Mouse (Mus musculus) cerebellum, adult (tissue): Measurements from ENCODE around the gene Gm10717.
"Not testable (repeated sequence)": the region's sequence is repeated elsewhere in the genome, so short reads cannot be mapped to it uniquely, and the experiment has no call there.

Source experiments
- ATAC-seq: cut with Nextera tagmentation; 2 replicates; pipeline ENCODE4 v1.9.2; 2017; ENCODE audit warnings: mild to moderate bottlenecking, moderate library complexity, mixed read lengths; ENCODE audit not compliant: insufficient number of reproducible peaks, low FRiP score, low TSS enrichment

Gene Gm10717

DNA sequence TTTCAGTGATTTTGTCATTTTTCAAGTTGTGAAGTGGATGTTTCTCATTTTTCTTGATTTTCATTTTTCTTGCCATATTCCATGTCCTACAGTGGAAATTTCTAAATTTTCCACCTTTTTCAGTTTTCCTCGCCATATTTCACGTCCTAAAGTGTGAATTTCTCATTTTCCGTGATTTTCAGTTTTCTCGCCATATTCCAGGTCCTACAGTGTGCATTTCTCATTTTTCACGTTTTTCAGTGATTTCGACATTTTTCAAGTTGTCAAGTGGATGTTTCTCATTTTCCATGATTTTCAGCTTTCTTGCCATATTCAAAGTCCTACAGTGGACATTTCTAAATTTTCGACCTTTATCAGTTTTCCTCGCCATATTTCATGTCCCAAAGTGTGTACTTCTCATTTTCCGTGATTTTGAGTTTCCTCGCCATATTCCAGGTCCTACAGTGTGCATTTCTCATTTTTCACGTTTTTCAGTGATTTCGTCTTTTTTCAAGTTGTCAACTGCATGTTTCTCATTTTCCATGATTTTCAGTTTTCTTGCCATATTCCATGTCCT is at the start of gene Gm10717:
Gene Gm10717, plus strand, starts transcription at position 506 of the 556 bp plus-strand sequence.
- ATAC-seq = not testable (repeated sequence)

DNA sequence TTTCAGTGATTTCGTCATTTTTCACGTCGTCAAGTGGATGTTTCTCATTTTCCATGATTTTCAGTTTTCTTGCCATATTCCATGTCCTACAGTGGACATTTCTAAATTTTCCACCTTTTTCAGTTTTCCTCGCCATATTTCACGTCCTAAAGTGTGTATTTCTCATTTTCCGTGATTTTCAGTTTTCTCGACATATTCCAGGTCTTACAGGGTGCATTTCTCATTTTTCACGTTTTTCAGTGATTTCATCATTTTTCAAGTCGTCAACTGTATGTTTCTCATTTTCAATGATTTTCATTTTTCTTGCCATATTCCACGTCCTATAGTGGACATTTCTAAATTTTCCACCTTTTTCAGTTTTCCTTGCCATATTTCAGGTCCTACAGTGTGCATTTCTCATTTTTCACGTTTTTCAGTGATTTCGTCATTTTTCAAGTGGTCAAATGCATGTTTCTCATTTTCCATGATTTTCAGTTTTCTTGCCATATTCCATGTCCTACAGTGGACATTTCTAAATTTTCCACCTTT is 24.7 kb upstream of the Gm10717 start, which contains the start of gene Gm10722:
Gene Gm10722, plus strand, starts transcription at position 478 of the 528 bp plus-strand sequence.
- ATAC-seq = not testable (repeated sequence)

DNA sequence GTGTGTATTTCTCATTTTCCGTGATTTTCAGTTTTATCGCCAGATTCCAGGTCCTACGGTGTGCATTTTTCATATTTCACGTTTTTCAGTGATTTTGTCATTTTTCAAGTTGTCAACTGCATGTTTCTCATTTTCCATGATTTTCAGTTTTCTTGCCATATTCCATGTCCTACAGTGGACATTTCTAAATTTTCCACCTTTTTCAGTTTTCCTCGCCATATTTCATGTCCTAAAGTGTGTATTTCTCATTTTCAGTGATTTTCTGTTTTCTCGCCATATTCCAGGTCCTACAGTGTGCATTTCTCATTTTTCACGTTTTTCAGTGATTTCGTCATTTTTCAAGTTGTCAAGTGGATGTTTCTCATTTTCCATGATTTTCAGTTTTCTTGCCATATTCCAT is 24.2 kb upstream of the Gm10717 start:
- not testable (repeated sequence) for ATAC-seq

DNA sequence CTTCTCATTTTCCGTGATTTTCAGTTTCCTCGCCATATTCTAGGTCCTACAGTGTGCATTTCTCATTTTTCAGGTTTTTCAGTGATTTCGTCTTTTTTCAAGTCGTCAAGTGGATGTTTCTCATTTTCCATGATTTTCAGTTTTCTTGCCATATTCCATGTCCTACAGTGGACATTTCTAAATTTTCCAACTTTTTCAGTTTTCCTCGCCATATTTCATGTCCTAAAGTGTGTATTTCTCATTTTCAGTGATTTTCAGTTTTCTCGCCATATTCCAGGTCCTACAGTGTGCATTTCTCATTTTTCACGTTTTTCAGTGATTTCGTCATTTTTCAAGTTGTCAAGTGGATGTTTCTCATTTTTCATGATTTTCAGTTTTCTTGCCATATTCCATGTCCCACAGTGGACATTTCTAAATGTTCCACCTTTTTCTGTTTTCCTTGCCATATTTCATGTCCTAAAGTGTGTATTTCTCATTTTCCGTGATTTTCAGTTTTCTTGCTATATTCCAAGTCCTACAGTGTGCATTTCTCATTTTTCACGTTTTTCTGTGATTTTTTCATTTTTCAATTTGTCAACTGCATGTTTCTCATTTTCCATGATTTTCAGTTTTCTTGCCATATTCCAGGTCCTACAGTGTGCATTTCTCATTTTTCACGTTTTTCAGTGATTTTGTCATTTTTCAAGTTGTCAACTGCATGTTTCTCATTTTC is 23.1 kb upstream of the Gm10717 start:
- ATAC-seq = peak; percentile 71; the same call in 1 of the 2 replicates

DNA sequence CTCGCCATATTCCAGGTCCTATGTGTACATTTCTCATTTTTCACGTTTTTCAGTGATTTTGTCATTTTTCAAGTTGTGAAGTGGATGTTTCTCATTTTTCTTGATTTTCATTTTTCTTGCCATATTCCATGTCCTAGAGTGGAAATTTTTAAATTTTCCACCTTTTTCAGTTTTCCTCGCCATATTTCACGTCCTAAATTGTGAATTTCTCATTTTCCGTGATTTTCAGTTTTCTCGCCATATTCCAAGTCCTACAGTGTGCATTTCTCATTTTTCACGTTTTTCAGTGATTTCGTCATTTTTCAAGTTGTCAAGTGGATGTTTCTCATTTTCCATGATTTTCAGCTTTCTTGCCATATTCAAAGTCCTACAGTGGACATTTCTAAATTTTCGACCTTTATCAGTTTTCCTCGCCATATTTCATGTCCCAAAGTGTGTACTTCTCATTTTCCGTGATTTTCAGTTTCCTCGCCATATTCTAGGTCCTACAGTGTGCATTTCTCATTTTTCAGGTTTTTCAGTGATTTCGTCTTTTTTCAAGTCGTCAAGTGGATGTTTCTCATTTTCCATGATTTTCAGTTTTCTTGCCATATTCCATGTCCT is 22.3 kb upstream of the Gm10717 start, which contains the start of gene Gm11168:
Gene Gm11168, plus strand, starts transcription at position 553 of the 603 bp plus-strand sequence.
- not testable (repeated sequence) for ATAC-seq

DNA sequence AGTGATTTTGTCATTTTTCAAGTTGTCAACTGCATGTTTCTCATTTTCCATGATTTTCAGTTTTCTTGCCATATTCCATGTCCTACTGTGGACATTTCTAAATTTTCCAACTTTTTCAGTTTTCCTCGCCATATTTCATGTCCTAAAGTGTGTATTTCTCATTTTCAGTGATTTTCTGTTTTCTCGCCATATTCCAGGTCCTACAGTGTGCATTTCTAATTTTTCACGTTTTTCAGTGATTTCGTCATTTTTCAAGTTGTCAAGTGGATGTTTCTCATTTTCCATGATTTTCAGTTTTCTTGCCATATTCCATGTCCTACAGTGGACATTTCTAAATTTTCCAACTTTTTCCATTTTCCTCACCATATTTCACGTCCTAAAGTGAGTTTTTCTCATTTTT is 19.0 kb upstream of the Gm10717 start:
- peak; percentile 67 for ATAC-seq

DNA sequence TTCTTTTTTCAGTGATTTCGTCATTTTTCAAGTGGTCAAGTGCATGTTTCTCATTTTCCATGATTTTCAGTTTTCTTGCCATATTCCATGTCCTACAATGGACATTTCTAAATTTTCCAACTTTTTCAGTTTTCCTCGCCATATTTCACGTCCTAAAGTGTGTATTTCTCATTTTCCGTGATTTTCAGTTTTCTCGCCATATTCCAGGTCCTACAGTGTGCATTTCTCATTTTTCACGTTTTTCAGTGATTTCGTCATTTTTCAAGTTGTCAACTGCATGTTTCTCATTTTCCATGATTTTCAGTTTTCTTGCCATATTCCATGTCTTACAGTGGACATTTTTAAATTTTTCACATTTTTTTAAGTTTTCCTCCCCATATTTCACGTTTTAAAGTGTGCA is 18.6 kb upstream of the Gm10717 start:
- not testable (repeated sequence) for ATAC-seq

DNA sequence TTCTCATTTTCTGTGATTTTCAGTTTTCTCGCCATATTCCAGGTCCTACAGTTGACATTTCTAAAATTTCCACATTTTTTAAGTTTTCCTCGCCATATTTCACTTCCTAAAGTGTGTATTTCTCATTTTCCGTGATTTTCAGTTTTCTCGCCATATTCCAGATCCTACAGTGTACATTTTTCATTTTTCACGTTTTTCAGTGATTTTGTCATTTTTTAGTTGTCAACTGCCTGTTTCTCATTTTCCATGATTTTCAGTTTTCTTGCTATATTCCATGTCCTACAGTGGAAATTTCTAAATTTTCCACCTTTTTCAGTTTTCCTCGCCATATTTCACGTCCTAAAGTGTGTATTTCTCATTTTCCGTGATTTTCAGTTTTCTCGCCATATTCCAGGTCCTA is 17.9 kb upstream of the Gm10717 start:
- 0 out of 2 replicates have a peak, but pooled peaks have one; percentile 26 for ATAC-seq

DNA sequence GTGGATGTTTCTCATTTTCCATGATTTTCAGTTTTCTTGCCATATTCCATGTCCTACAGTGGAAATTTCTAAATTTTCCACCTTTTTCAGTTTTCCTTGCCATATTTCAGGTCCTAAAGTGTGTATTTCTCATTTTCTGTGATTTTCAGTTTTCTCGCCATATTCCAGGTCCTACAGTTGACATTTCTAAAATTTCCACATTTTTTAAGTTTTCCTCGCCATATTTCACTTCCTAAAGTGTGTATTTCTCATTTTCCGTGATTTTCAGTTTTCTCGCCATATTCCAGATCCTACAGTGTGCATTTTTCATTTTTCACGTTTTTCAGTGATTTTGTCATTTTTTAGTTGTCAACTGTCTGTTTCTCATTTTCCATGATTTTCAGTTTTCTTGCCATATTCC is 15.9 kb upstream of the Gm10717 start:
- ATAC-seq = peak; percentile 49

DNA sequence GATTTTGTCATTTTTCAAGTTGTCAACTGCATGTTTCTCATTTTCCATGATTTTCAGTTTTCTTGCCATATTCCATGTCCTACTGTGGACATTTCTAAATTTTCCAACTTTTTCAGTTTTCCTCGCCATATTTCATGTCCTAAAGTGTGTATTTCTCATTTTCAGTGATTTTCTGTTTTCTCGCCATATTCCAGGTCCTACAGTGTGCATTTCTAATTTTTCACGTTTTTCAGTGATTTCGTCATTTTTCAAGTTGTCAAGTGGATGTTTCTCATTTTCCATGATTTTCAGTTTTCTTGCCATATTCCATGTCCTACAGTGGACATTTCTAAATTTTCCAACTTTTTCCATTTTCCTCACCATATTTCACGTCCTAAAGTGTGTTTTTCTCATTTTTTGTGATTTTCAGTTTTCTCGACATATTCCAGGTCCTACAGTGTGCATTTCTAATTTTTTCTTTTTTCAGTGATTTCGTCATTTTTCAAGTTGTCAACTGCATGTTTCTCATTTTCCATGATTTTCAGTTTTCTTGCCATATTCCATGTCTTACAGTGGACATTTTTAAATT is 13.1 kb upstream of the Gm10717 start:
- ATAC-seq = peak; percentile 58

DNA sequence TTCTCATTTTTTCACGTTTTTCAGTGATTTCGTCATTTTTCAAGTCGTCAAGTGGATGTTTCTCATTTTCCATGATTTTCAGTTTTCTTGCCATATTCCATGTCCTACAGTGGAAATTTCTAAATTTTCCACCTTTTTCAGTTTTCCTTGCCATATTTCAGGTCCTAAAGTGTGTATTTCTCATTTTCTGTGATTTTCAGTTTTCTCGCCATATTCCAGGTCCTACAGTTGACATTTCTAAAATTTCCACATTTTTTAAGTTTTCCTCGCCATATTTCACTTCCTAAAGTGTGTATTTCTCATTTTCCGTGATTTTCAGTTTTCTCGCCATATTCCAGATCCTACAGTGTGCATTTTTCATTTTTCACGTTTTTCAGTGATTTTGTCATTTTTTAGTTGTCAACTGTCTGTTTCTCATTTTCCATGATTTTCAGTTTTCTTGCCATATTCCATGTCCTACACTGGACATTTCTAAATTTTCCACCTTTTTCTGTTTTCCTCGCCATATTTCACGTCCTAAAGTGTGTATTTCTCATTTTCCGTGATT is 12.4 kb upstream of the Gm10717 start, which contains the start of gene Gm10721:
Gene Gm10721, plus strand, starts transcription at position 408 of the 547 bp plus-strand sequence.
- ATAC-seq = peak; percentile 67

DNA sequence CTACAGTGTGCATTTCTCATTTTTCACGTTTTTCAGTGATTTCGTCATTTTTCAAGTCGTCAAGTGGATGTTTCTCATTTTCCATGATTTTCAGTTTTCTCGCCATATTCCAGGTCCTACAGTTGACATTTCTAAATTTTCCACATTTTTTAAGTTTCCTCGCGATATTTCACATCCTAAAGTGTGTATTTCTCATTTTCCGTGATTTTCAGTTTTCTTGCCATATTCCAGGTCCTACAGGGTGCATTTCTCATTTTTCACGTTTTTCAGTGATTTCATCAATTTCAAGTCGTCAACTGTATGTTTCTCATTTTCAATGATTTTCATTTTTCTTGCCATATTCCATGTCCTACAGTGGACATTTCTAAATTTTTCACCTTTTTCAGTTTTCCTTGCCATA is 9.9 kb upstream of the Gm10717 start, which contains the start of gene Gm10720:
Gene Gm10720, plus strand, starts transcription at position 301 of the 400 bp plus-strand sequence.
- ATAC-seq = not testable (repeated sequence)

DNA sequence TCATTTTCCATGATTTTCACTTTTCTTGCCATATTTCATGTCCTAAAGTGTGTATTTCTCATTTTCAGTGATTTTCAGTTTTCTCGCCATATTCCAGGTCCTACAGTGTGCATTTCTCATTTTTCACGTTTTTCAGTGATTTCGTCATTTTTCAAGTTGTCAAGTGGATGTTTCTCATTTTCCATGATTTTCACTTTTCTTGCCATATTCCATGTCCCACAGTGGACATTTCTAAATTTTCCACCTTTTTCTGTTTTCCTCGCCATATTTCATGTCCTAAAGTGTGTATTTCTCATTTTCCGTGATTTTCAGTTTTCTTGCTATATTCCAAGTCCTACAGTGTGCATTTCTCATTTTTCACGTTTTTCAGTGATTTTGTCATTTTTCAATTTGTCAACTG is 9.3 kb upstream of the Gm10717 start:
- ATAC-seq = not testable (repeated sequence)

DNA sequence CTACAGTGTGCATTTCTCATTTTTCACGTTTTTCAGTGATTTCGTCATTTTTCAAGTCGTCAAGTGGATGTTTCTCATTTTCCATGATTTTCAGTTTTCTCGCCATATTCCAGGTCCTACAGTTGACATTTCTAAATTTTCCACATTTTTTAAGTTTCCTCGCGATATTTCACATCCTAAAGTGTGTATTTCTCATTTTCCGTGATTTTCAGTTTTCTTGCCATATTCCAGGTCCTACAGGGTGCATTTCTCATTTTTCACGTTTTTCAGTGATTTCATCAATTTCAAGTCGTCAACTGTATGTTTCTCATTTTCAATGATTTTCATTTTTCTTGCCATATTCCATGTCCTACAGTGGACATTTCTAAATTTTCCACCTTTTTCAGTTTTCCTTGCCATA is 8.1 kb upstream of the Gm10717 start, which contains the start of gene Gm10719:
Gene Gm10719, plus strand, starts transcription at position 301 of the 400 bp plus-strand sequence.
- not testable (repeated sequence) for ATAC-seq

DNA sequence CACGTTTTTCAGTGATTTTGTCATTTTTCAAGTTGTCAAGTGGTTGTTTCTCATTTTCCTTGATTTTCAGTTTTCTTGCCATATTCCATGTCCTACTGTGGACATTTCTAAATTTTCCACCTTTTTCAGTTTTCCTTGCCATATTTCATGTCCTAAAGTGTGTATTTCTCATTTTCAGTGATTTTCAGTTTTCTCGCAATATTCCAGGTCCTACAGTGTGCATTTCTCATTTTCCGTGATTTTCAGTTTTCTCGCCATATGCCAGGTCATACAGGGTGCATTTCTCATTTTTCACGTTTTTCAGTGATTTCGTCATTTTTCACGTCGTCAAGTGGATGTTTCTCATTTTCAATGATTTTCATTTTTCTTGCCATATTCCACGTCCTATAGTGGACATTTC is 6.3 kb upstream of the Gm10717 start:
- ATAC-seq = not testable (repeated sequence)

DNA sequence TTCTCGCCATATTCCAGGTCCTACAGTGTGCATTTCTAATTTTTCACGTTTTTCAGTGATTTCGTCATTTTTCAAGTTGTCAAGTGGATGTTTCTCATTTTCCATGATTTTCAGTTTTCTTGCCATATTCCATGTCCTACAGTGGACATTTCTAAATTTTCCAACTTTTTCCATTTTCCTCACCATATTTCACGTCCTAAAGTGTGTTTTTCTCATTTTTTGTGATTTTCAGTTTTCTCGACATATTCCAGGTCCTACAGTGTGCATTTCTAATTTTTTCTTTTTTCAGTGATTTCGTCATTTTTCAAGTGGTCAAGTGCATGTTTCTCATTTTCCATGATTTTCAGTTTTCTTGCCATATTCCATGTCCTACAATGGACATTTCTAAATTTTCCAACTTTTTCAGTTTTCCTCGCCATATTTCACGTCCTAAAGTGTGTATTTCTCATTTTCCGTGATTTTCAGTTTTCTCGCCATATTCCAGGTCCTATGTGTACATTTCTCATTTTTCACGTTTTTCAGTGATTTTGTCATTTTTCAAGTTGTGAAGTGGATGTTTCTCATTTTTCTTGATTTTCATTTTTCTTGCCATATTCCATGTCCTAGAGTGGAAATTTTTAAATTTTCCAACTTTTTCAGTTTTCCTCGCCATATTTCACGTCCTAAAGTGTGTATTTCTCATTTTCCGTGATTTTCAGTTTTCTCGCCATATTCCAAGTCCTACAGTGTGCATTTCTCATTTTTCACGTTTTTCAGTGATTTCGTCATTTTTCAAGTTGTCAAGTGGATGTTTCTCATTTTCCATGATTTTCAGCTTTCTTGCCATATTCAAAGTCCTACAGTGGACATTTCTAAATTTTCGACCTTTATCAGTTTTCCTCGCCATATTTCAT is 5.1 kb upstream of the Gm10717 start:
- ATAC-seq = peak; percentile 62; the same call in 1 of the 2 replicates

DNA sequence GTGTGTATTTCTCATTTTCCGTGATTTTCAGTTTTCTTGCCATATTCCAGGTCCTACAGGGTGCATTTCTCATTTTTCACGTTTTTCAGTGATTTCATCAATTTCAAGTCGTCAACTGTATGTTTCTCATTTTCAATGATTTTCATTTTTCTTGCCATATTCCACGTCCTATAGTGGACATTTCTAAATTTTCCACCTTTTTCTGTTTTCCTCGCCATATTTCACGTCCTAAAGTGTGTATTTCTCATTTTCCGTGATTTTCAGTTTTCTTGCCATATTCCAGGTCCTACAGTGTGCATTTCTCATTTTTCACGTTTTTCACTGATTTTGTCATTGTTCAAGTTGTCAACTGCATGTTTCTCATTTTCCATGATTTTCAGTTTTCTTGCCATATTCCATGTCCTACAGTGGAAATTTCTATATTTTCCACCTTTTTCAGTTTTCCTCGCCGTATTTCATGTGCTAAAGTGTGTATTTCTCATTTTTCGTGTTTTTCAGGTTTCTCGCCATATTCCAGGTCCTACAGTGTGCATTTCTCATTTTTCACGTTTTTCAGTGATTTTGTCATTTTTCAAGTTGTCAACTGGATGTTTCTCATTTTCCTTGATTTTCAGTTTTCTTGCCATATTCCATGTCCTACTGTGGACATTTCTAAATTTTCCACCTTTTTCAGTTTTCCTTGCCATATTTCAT is 2.8 kb upstream of the Gm10717 start:
- not testable (repeated sequence) for ATAC-seq

DNA sequence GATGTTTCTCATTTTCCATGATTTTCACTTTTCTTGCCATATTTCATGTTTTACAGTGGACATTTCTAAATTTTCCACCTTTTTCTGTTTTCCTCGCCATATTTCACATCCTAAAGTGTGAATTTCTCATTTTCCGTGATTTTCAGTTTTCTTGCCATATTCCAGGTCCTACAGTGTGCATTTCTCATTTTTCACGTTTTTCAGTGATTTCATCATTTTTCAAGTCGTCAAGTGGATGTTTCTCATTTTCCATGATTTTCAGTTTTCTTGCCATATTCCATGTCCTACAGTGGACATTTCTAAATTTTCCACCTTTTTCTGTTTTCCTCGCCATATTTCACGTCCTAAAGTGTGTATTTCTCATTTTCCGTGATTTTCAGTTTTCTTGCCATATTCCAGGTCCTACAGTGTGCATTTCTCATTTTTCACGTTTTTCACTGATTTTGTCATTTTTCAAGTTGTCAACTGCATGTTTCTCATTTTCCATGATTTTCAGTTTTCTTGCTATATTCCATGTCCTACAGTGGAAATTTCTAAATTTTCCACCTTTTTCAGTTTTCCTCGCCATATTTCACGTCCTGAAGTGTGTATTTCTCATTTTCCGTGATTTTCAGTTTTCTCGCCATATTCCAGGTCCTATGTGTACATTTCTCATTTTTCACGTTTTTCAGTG is 1.8 kb upstream of the Gm10717 start, which contains the start of gene Gm10718:
Gene Gm10718, plus strand, starts transcription at position 236 of the 673 bp plus-strand sequence.
- ATAC-seq = not testable (repeated sequence)
